ENCODE assay signal across 8 mouse cellular contexts in genomic region chr11:105125735-105126519, GRCm38 (mm10). TPM values are rescaled to one million over a fixed set of nuclear protein-coding genes. Genes with fewer than 3 reads are reported as not detected.
A peak's percentile ranks its signal among the peaks of the same experiment; 100 is the strongest.
DNase-seq lines count a peak whose midpoint lies in the region; ATAC-seq and TF ChIP-seq lines count a peak whose summit lies in the region.

Gene Mettl2, plus strand, starts transcription at chr11:105126425.

- peaks cover 23% of the 10 kb centered on the region for H3K36me3 ChIP-seq in forebrain, embryonic 10.5 days (replicated peaks)
- H3K36me3 ChIP-seq in heart, embryonic 15.5 days = peaks cover 4% of the 10 kb centered on the region; the same call in 1 of the 2 replicates
- peaks cover 9% of the 10 kb centered on the region for H3K36me3 ChIP-seq in liver, embryonic 14.5 days (replicated peaks; ENCODE audit: control insufficient read depth, insufficient read depth, low read depth)
- no peaks in the 10 kb centered on the region for H3K36me3 ChIP-seq in neural tube, embryonic 11.5 days (ENCODE audit: control insufficient read depth, insufficient read depth, low read length)
- H3K36me3 ChIP-seq in stomach, postnatal 0 days (ENCODE audit: control insufficient read depth, insufficient read depth, low read length) = no peaks in the 10 kb centered on the region

- peak; percentile 55 to 76 for DNase-seq in CD8-positive naive resting alpha-beta T cell, adult 2 months (ENCODE audit: low read depth in 2 of 2, low spot score in 2 of 2)
- peak; percentile 79 for DNase-seq in c-Kit-positive CD71-negative TER-119-negative erythroid progenitor cells, embryonic 14.5 days (ENCODE audit: low read depth)
- DNase-seq in forebrain, embryonic 10.5 days (ENCODE audit: extremely low spot score, low spot score) = peak; percentile 90
- DNase-seq in kidney, postnatal 25 days = peak; percentile 92 to 94
- DNase-seq in liver, embryonic 14.5 days (ENCODE audit: low read depth in 3 of 3, low spot score in 3 of 3) = peak; percentile 77 to 83 (median 83)
- DNase-seq in neural tube, embryonic 11.5 days (ENCODE audit: low spot score) = peak; percentile 87
- peak; percentile 89 for DNase-seq in stomach, postnatal 0 days (ENCODE audit: low spot score)

- peak; percentile 86 for TF ChIP-seq CTCF in liver, embryonic 14.5 days (IDR thresholded peaks at IDR 0.05; ENCODE audit: low read depth)
- peak; percentile 81 for TF ChIP-seq CTCF in stomach, postnatal 0 days (IDR thresholded peaks at IDR 0.05; ENCODE audit: low read depth)

- no peaks in the 10 kb centered on the region for H3K9me3 ChIP-seq in forebrain, embryonic 10.5 days
- H3K9me3 ChIP-seq in heart, embryonic 15.5 days (replicated peaks) = no peaks in the 10 kb centered on the region
- no peaks in the 10 kb centered on the region; the same call in 1 of the 2 replicates for H3K9me3 ChIP-seq in liver, embryonic 14.5 days (ENCODE audit: control insufficient read depth, low read length)
- H3K9me3 ChIP-seq in neural tube, embryonic 11.5 days (ENCODE audit: control insufficient read depth, low read length) = no peaks in the 10 kb centered on the region
- no peaks in the 10 kb centered on the region for H3K9me3 ChIP-seq in stomach, postnatal 0 days (ENCODE audit: control insufficient read depth, low read length)

- no peak for TF ChIP-seq EP300 in liver, embryonic 14.5 days (IDR thresholded peaks at IDR 0.05; ENCODE audit: low read depth)
- no peak for TF ChIP-seq EP300 in stomach, postnatal 0 days (optimal IDR thresholded peaks at IDR 0.05)

- peaks cover 14% of the 10 kb centered on the region for H3K4me1 ChIP-seq in forebrain, embryonic 10.5 days
- peaks cover 13% of the 10 kb centered on the region for H3K4me1 ChIP-seq in heart, embryonic 15.5 days (replicated peaks)
- H3K4me1 ChIP-seq in liver, embryonic 14.5 days (replicated peaks; ENCODE audit: control insufficient read depth in 2 of 2, insufficient read depth in 2 of 2, low read length in 1 of 2) = peaks cover 11 to 15% of the 10 kb centered on the region in 2 experiments
- H3K4me1 ChIP-seq in neural tube, embryonic 11.5 days (ENCODE audit: control insufficient read depth, insufficient read depth, low read length) = peaks cover 9% of the 10 kb centered on the region
- H3K4me1 ChIP-seq in stomach, postnatal 0 days (replicated peaks; ENCODE audit: control insufficient read depth, insufficient read depth) = 0 out of 2 replicates have a peak, but pooled peaks cover 4% of the 10 kb centered on the region

- peak within 1 kb of the TSS; percentile 75 for H3K27ac ChIP-seq in forebrain, embryonic 10.5 days
- H3K27ac ChIP-seq in heart, embryonic 15.5 days = peak within 1 kb of the TSS; percentile 87
- peak within 1 kb of the TSS; percentile 71 for H3K27ac ChIP-seq in liver, embryonic 14.5 days
- no peak within 1 kb of the TSS for H3K27ac ChIP-seq in neural tube, embryonic 11.5 days (ENCODE audit: low read depth, low read length)
- peak within 1 kb of the TSS; percentile 69 for H3K27ac ChIP-seq in stomach, postnatal 0 days (replicated peaks)

- H3K4me3 ChIP-seq in forebrain, embryonic 10.5 days = peak within 1 kb of the TSS; percentile 78
- H3K4me3 ChIP-seq in heart, embryonic 15.5 days = peak within 1 kb of the TSS; percentile 100
- H3K4me3 ChIP-seq in liver, embryonic 14.5 days (ENCODE audit: insufficient read depth in 1 of 2, low read depth in 2 of 2, low read length in 2 of 2) = peak within 1 kb of the TSS; percentile 85 to 97
- peak within 1 kb of the TSS; percentile 72 for H3K4me3 ChIP-seq in neural tube, embryonic 11.5 days (ENCODE audit: low read depth, low read length)
- H3K4me3 ChIP-seq in stomach, postnatal 0 days (ENCODE audit: low read depth, low read length) = peak within 1 kb of the TSS; percentile 98

- peak; percentile 90 for ATAC-seq in heart, embryonic 15.5 days (replicated peaks; ENCODE audit: insufficient number of reproducible peaks, insufficient read depth, low FRiP score, low read depth)
- peak; percentile 86 for ATAC-seq in liver, embryonic 14.5 days (ENCODE audit: insufficient read depth)
- ATAC-seq in neural tube, embryonic 11.5 days (ENCODE audit: insufficient read depth, low FRiP score, low TSS enrichment) = peak; percentile 89
- peak; percentile 94 for ATAC-seq in stomach, postnatal 0 days (ENCODE audit: low FRiP score, low TSS enrichment)

- H3K9ac ChIP-seq in heart, embryonic 15.5 days = peak within 1 kb of the TSS; percentile 79
- H3K9ac ChIP-seq in liver, embryonic 14.5 days (replicated peaks) = peak within 1 kb of the TSS; percentile 68
- H3K9ac ChIP-seq in neural tube, embryonic 11.5 days (ENCODE audit: low read length) = peak within 1 kb of the TSS; percentile 52
- peak within 1 kb of the TSS; percentile 79 for H3K9ac ChIP-seq in stomach, postnatal 0 days (ENCODE audit: low read length)

- WGBS in forebrain, embryonic 10.5 days = 1% methylated on average over 26 of the region's 38 CpGs
- 1% methylated on average over 29 of the region's 38 CpGs for WGBS in heart, embryonic 15.5 days
- WGBS in liver, embryonic 14.5 days (ENCODE audit: insufficient replicate concordance) = under 1% methylated on average over 34 of the region's 38 CpGs
- WGBS in neural tube, embryonic 11.5 days = 1% methylated on average over 36 of the region's 38 CpGs
- WGBS in stomach, postnatal 0 days = 2% methylated on average over 22 of the region's 38 CpGs

- H3K27me3 ChIP-seq in forebrain, embryonic 10.5 days (ENCODE audit: poor library complexity, severe bottlenecking) = no peaks in the 10 kb centered on the region
- H3K27me3 ChIP-seq in heart, embryonic 15.5 days = no peaks in the 10 kb centered on the region
- no peaks in the 10 kb centered on the region for H3K27me3 ChIP-seq in liver, embryonic 14.5 days (ENCODE audit: control insufficient read depth, insufficient read depth, low read length)
- no peaks in the 10 kb centered on the region for H3K27me3 ChIP-seq in neural tube, embryonic 11.5 days (ENCODE audit: control insufficient read depth, insufficient read depth, low read length)
- no peaks in the 10 kb centered on the region for H3K27me3 ChIP-seq in stomach, postnatal 0 days (ENCODE audit: control insufficient read depth, insufficient read depth, low read length)

- H3K4me2 ChIP-seq in heart, embryonic 15.5 days = peak within 1 kb of the TSS; percentile 86
- peak within 1 kb of the TSS; percentile 86 for H3K4me2 ChIP-seq in liver, embryonic 14.5 days (ENCODE audit: low read depth)
- peak within 1 kb of the TSS; percentile 68 for H3K4me2 ChIP-seq in neural tube, embryonic 11.5 days (ENCODE audit: low read depth)
- peak within 1 kb of the TSS; percentile 89 for H3K4me2 ChIP-seq in stomach, postnatal 0 days (replicated peaks; ENCODE audit: low read depth)

RNA-seq across cellular contexts. Expression of gene Mettl2, which starts in this region (rescaled TPM):
- polyA plus RNA-seq in forebrain, embryonic 10.5 days (2016; fragmentation: Nextera tagmentation; extraction: Ambion mirVana) = 53.9 and 55.6 TPM in 2 replicates
- polyA plus RNA-seq in heart, embryonic 15.5 days (2015; fragmentation: Nextera tagmentation; extraction: Ambion mirVana) = 21.8 and 25.6 TPM in 2 replicates
- polyA plus RNA-seq in liver, embryonic 14.5 days (2012; rRNA removed) = 12.0 and 16.6 TPM in 2 replicates
- polyA plus RNA-seq in liver, embryonic 14.5 days (2014; fragmentation: Nextera tagmentation; extraction: Ambion mirVana) = 14.2 and 14.6 TPM in 2 replicates
- 33.1 and 38.1 TPM in 2 replicates for polyA plus RNA-seq in neural tube, embryonic 11.5 days (2014; fragmentation: Nextera tagmentation; extraction: Ambion mirVana)
- polyA plus RNA-seq in stomach, postnatal 0 days (2015; fragmentation: Nextera tagmentation; extraction: Ambion mirVana) = 14.9 and 15.0 TPM in 2 replicates
